Mouse (Mus musculus) lung, postnatal 0 days (tissue): ENCODE results near the gene Tanc1.

Source experiments
- CTCF ChIP-seq: IDR thresholded peaks from 2 replicates; pipeline ENCODE4 v1.5.1; 2016; ENCODE audit warnings: antibody characterized with exemption, mild to moderate bottlenecking
- EP300 ChIP-seq: IDR thresholded peaks from 2 replicates; pipeline ENCODE4 v1.6.1; 2016; ENCODE audit warnings: antibody characterized with exemption, mild to moderate bottlenecking, control low read depth

GRCm38 (mm10) chr2:59825380-59825779 lies 213.5 kb downstream of the Tanc1 start:
- TF ChIP-seq CTCF (no peak), EP300 (no peak)
